Mouse (Mus musculus) erythroblast, embryonic 14.5 days (primary cell): ENCODE measurements around the gene Pltp.

Source experiments
- GATA1 ChIP-seq: IDR thresholded peaks from 2 replicates; pipeline ENCODE4 v1.6.1; 2012; ENCODE audit warnings: low read length, inconsistent platforms, mixed read lengths
- TAL1 ChIP-seq: IDR thresholded peaks from 3 replicates; pipeline ENCODE4 v1.6.1; 2012; ENCODE audit warnings: low read length, inconsistent platforms, mixed read lengths

DNA sequence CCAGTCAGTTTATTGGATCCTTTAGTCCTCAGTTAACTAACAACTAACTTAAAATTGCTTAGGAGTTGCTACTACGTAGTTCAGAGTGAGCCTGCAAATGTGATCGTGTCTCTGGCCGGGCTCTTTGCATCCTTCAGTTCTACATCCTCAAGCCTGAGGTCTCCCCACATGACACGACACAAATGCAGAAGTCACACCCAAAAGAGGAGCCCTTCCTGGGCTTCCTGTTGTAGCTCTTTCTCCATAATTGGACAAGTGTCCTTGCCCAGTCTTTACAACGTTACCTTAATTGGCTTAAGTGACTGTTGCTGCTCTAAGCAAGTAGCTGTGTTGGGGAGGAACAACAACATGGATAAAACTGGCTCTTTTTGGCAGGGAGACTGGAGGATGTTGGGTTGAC is 42.2 kb downstream of the Pltp start:
- TF ChIP-seq TAL1, result no peak
- no peak for TF ChIP-seq GATA1
